Mouse (Mus musculus): ENCODE data around the gene Pex11g. TPM values are rescaled to one million over a fixed set of nuclear protein-coding genes. Genes with fewer than 3 reads are reported as not detected.

The Pex11g gene
- polyA plus RNA-seq, 1 experiment from 2014 or later = 4.5 TPM

GRCm38 (mm10) chr8:3498583-3498982 lies 31.1 kb upstream of the Pex11g start:
- Histone ChIP-seq H3K9ac (no peak overlapping the region), H3K36me3 (peaks cover 32% of the 10 kb centered on the region), H3K4me2 (no peak overlapping the region), H3K27ac (replicated peaks) (no peak overlapping the region), H3K9me3 (no peaks in the 10 kb centered on the region), H3K4me3 (no peak overlapping the region), H3K27me3 (no peaks in the 10 kb centered on the region), H3K4me1 (replicated peaks) (peaks cover 55% of the 10 kb centered on the region)
- ATAC-seq (ENCODE audit: low FRiP score, low read depth) = no peak
- WGBS = 87% methylated on average over 3 of the region's 3 CpGs

GRCm38 (mm10) chr8:3496428-3496748 lies 28.9 kb upstream of the Pex11g start:
- no peak overlapping the region for H3K9ac ChIP-seq
- no peaks in the 10 kb centered on the region for H3K9me3 ChIP-seq
- H3K36me3 ChIP-seq = peaks cover 32% of the 10 kb centered on the region
- WGBS = 92% methylated on average over 15 of the region's 15 CpGs
- H3K4me1 ChIP-seq (replicated peaks) = peaks cover 50% of the 10 kb centered on the region
- H3K27ac ChIP-seq (replicated peaks) = no peak overlapping the region
- H3K4me3 ChIP-seq = no peak overlapping the region
- H3K27me3 ChIP-seq = no peaks in the 10 kb centered on the region
- no peak for ATAC-seq (ENCODE audit: low FRiP score, low read depth)
- no peak overlapping the region for H3K4me2 ChIP-seq

GRCm38 (mm10) chr8:3495578-3496427 lies 28.3 kb upstream of the Pex11g start:
- Histone ChIP-seq H3K9me3 (no peaks in the 10 kb centered on the region), H3K27ac (replicated peaks) (no peak overlapping the region), H3K9ac (no peak overlapping the region), H3K4me1 (replicated peaks) (peaks cover 44% of the 10 kb centered on the region), H3K27me3 (no peaks in the 10 kb centered on the region), H3K4me3 (no peak overlapping the region; the same call in 1 of the 2 replicates), H3K4me2 (no peak overlapping the region), H3K36me3 (peaks cover 32% of the 10 kb centered on the region)
- ATAC-seq (ENCODE audit: low FRiP score, low read depth) = no peak
- 96% methylated on average over 44 of the region's 44 CpGs for WGBS

GRCm38 (mm10) chr8:3493845-3494208 lies 26.3 kb upstream of the Pex11g start:
- H3K4me3 ChIP-seq = peak overlapping the region; percentile 94

GRCm38 (mm10) chr8:3492901-3493844 lies 25.7 kb upstream of the Pex11g start, which contains the start of gene Zfp358:
Gene Zfp358, plus strand, starts transcription at chr8:3493138.
- peak within 1 kb of the TSS; percentile 76 for H3K4me2 ChIP-seq
- H3K4me3 ChIP-seq = peak within 1 kb of the TSS; percentile 94
- H3K27ac ChIP-seq (replicated peaks) = peak within 1 kb of the TSS; percentile 93
- peak within 1 kb of the TSS; percentile 92 for H3K9ac ChIP-seq
- ATAC-seq (ENCODE audit: low FRiP score, low read depth) = peak; percentile 92
- H3K9me3 ChIP-seq = no peaks in the 10 kb centered on the region
- H3K27me3 ChIP-seq = no peaks in the 10 kb centered on the region
- peaks cover 27% of the 10 kb centered on the region for H3K4me1 ChIP-seq (replicated peaks)
- WGBS = under 1% methylated on average over 50 of the region's 64 CpGs
- H3K36me3 ChIP-seq = peaks cover 32% of the 10 kb centered on the region

More at GRCm38 (mm10) chr8:3493845-3494208, 26.3 kb upstream of the Pex11g start:
- Histone ChIP-seq H3K27ac (replicated peaks) (peak overlapping the region; percentile 93), H3K9ac (peak overlapping the region; percentile 92), H3K4me1 (replicated peaks) (peaks cover 33% of the 10 kb centered on the region), H3K4me2 (peak overlapping the region; percentile 76), H3K36me3 (peaks cover 32% of the 10 kb centered on the region), H3K27me3 (no peaks in the 10 kb centered on the region), H3K9me3 (no peaks in the 10 kb centered on the region)
- ATAC-seq (ENCODE audit: low FRiP score, low read depth) = peak; percentile 4; the same call in 1 of the 2 replicates
- WGBS = 39% methylated on average over 6 of the region's 6 CpGs

GRCm38 (mm10) chr8:3485192-3485591 lies 17.7 kb upstream of the Pex11g start:
- H3K27ac ChIP-seq (replicated peaks) = no peak overlapping the region
- H3K4me3 ChIP-seq = no peak overlapping the region
- H3K9me3 ChIP-seq = no peaks in the 10 kb centered on the region
- no peak overlapping the region for H3K9ac ChIP-seq
- no peak overlapping the region for H3K4me2 ChIP-seq
- H3K36me3 ChIP-seq = no peaks in the 10 kb centered on the region
- 24% methylated on average over 5 of the region's 5 CpGs for WGBS
- H3K4me1 ChIP-seq (replicated peaks) = no peaks in the 10 kb centered on the region
- peak; percentile 52; the same call in 1 of the 2 replicates for ATAC-seq (ENCODE audit: low FRiP score, low read depth)
- H3K27me3 ChIP-seq = no peaks in the 10 kb centered on the region

GRCm38 (mm10) chr8:3483546-3483945 lies 16.1 kb upstream of the Pex11g start:
- Histone ChIP-seq H3K4me3 (no peak overlapping the region), H3K36me3 (no peaks in the 10 kb centered on the region), H3K9me3 (no peaks in the 10 kb centered on the region), H3K4me2 (no peak overlapping the region), H3K27ac (replicated peaks) (no peak overlapping the region), H3K4me1 (replicated peaks) (no peaks in the 10 kb centered on the region), H3K27me3 (no peaks in the 10 kb centered on the region), H3K9ac (no peak overlapping the region)
- no peak for ATAC-seq (ENCODE audit: low FRiP score, low read depth)
- WGBS = 83% methylated on average over 7 of the region's 7 CpGs

GRCm38 (mm10) chr8:3482240-3482740 lies 14.8 kb upstream of the Pex11g start:
- ATAC-seq (ENCODE audit: low FRiP score, low read depth) = no peak
- WGBS = 89% methylated on average over 22 of the region's 22 CpGs
- no peaks in the 10 kb centered on the region for H3K36me3 ChIP-seq
- H3K9me3 ChIP-seq = no peaks in the 10 kb centered on the region
- no peaks in the 10 kb centered on the region for H3K27me3 ChIP-seq
- no peak overlapping the region for H3K4me3 ChIP-seq
- H3K27ac ChIP-seq (replicated peaks) = no peak overlapping the region
- no peak overlapping the region for H3K4me2 ChIP-seq
- no peak overlapping the region for H3K9ac ChIP-seq
- H3K4me1 ChIP-seq (replicated peaks) = no peaks in the 10 kb centered on the region

- Histone ChIP-seq H3K36me3 (no peaks in the 10 kb centered on the region), H3K27me3 (no peaks in the 10 kb centered on the region), H3K27ac (replicated peaks) (no peak overlapping the region), H3K4me2 (no peak overlapping the region), H3K4me3 (no peak overlapping the region), H3K9ac (no peak overlapping the region), H3K4me1 (replicated peaks) (no peaks in the 10 kb centered on the region), H3K9me3 (no peaks in the 10 kb centered on the region)
- ATAC-seq (ENCODE audit: low FRiP score, low read depth) = no peak
- 67% methylated on average over 5 of the region's 5 CpGs for WGBS
Measured at GRCm38 (mm10) chr8:3481605-3482004, 14.1 kb upstream of the Pex11g start.

- H3K4me2 ChIP-seq = no peak overlapping the region
- H3K4me3 ChIP-seq = no peak overlapping the region
- no peaks in the 10 kb centered on the region for H3K36me3 ChIP-seq
- no peaks in the 10 kb centered on the region for H3K9me3 ChIP-seq
- 89% methylated on average over 4 of the region's 4 CpGs for WGBS
- H3K9ac ChIP-seq = no peak overlapping the region
- no peaks in the 10 kb centered on the region for H3K27me3 ChIP-seq
- ATAC-seq (ENCODE audit: low FRiP score, low read depth) = no peak
- H3K4me1 ChIP-seq (replicated peaks) = no peaks in the 10 kb centered on the region
- H3K27ac ChIP-seq (replicated peaks) = no peak overlapping the region
Measured at GRCm38 (mm10) chr8:3480221-3480785, 12.8 kb upstream of the Pex11g start.

- ATAC-seq (ENCODE audit: low FRiP score, low read depth) = peak; percentile 46
- Histone ChIP-seq H3K9ac (peak overlapping the region; percentile 15), H3K27ac (replicated peaks) (no peak overlapping the region), H3K4me2 (peak overlapping the region; percentile 53), H3K4me3 (peak overlapping the region; percentile 28), H3K27me3 (no peaks in the 10 kb centered on the region), H3K36me3 (no peaks in the 10 kb centered on the region), H3K4me1 (replicated peaks) (no peaks in the 10 kb centered on the region), H3K9me3 (no peaks in the 10 kb centered on the region)
- 33% methylated on average over 37 of the region's 37 CpGs for WGBS
Measured at GRCm38 (mm10) chr8:3475715-3476429, 8.4 kb upstream of the Pex11g start.
